Mouse (Mus musculus) thymus, postnatal 0 days (tissue): ENCODE data around the gene Eed. TPM values are rescaled to one million over a fixed set of nuclear protein-coding genes. Genes with fewer than 3 reads are reported as not detected.
"Not testable (repeated sequence)": the region's sequence is repeated elsewhere in the genome, so short reads cannot be mapped to it uniquely, and the experiment has no call there.

Experiments
- DNase-seq: peaks from one replicate; pipeline ENCODE4 v3.0.0-alpha.2; 2015; ENCODE audit warnings: low spot score
- polyA plus RNA-seq: library from polyadenylated mRNA; unstranded; fragments of >200 nt; fragmentation: Nextera tagmentation; extraction: Ambion mirVana; gene quantifications from 2 replicates; pipeline ENCODE4 v1.2.1, GENCODE M21; 2015

The Eed gene
- polyA plus RNA-seq, result 70.3 and 75.3 TPM in 2 replicates

- peak; percentile 96 for DNase-seq
Observed at GRCm38 (mm10) chr7:89980485-89981422, at the start of gene Eed. Eed (minus strand) TSS chr7:89980983.

DNA sequence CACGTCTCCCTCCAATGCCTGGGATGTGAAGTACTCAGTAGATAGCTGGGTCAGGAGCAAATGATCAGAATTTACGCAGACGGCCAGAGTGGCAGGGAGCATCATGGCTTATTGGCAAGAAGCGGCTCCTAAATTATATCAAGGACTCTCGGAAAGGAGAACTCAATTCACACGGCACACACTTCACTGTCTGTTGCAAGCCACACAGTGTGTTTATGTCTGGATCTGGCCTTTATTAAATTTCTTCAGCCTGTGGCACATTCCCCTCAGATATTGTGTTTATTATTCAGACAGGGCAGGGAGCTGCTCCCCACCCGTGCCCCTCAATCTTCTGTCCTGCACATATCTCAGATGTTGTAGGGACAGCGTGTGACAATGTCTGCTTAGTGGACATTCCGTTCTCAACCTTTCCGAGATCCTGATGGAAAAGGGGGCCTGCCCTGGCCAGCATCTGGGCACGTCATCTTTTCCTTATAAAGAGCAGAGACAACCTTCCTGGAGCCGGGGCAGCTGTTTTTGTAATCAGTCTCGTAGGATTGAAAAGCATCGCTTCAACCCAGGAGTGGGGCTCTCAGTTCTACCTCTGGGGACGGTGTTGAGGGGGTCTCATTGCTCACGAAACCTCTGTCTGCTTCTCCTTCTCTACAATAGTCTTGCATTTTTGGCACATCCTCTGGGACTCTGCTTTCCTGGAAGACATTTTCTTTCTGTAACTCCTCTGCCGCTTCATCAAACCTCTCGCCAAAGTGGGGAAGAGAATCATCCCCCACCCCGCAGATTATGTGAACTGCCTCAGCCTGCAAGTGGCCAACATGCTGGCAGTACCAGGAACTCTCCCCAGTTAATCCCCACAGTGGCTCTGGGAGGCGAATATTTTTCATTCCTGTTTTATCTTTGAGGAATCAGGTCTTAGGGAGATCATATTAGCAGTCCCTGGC lies 49.0 kb upstream of the Eed start:
- no peak for DNase-seq

DNA sequence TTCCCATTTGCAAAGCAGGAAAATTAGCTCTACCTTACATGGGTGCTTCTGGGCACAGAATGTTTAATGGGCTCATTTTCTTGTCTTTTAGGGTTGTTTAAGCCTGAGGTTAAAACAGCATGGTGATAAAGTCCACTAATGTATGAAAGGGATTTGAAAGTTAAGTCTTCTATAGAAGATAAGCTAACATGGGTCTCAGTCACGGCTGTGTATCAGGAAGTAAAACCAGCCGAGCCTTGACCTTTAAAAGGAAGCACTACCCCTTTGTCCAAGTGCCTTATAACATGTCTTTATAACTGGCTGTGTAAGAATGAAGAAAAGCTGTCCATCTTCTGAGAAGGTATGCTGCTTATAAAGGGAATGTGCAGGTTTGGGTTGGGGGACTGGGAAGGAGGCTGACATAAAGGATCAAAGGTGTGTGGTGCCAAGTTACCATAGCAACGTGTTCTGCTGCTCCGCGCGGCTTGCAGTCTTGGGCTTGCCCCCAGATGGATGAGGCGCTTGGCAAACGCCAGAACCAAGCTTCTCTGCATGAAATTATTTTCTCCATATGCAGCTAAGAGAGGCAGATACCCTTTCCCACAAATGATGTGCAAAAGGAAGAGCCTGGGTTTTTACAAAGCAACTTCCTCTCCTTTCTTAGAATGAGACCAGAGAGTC lies 48.2 kb upstream of the Eed start:
- DNase-seq, result peak; percentile 22

DNA sequence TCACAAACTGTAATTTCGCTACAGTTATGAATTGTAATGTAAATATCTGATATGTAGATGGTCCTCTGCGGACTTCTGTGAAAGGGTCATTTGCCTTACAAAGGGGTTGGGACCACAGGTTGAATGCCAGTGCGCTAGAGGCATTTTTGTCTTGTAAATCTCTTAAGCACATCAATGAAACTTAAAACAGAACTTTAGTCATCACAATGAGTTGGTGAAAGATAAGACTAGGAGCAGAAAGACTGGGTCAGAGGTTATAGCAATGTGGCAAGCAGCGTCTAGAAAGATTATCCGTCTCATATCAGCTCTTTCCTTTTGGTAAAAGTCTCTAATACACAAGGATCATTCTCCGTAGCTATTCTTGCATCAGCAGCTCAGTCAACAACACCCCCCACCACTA lies 44.2 kb upstream of the Eed start:
- DNase-seq, result no peak

- DNase-seq, result peak; percentile 55
Observed at GRCm38 (mm10) chr7:90022974-90023707, 42.4 kb upstream of the Eed start.

GRCm38 (mm10) chr7:90020331-90020730 lies 39.5 kb upstream of the Eed start:
- DNase-seq, result no peak

GRCm38 (mm10) chr7:90019570-90019969 lies 38.8 kb upstream of the Eed start:
- DNase-seq, result no peak

GRCm38 (mm10) chr7:90016930-90017588 lies 36.3 kb upstream of the Eed start:
- DNase-seq, result no peak

DNA sequence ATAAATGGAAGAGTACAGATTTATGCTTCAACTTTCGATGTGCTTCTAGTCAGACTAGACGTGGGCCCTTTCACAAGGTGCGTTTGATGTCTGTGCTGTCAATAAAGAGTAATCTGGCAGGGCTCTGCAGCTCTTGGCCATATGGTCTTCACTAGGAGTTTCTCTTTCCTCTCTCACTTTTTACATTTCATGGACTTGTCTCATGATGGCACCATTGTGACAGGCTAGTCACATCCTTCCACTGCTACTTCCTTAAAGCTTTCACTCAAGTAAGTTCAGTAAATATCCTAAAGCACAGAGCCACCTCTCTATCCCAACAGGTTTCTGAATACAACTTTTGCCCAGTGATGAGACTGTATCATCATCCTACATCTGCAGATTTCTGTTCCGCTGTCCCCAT lies 35.7 kb upstream of the Eed start:
- DNase-seq, result peak; percentile 26

DNA sequence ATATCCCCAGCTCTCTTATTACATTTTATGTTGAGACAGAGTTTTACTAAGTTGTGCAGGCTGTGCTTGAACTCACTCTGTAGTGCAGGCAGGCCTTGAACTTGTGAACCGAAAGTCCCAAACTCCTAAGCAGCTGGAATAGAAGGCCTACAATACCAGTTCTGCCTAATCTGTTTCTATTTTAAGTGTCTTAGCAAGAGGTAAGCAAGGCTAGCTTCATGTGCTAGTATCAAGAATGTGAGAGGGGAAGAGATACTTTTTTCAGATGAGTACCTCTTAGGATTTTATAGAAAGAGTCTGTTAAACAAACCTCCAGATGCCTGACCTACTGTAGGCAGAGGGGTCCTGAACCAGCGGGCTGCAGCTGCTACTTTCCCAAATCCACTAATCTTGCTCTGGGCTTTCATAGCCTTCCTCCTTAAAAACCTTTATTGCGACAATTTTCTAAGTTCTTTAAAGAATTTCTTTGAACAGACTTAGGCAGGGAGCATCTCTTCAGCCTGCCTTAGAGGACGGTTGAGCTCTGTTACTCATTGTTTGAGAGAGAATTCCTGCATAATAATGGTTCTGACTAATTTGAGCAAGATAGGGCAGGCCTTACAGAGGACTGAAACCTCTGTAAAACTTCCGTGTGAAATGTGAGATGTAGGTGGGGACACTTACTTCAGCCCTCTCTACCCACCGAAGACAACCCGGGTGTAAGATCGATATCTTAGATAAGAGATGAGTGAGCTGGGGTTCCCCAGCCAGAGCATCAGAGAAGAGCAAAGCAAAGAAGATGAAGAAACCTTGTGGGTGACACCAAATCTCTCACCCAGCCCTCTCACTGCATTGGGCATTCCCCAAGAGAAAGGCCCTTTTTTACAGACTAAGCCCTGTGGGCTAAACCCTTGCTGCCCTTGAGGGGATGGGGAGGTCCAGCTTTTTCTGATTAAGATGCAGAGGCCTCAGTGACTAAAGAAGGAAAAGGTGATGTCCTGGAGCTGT lies 26.2 kb upstream of the Eed start:
- DNase-seq, result no peak

GRCm38 (mm10) chr7:90004781-90005180 lies 24.0 kb upstream of the Eed start:
- no peak for DNase-seq

DNA sequence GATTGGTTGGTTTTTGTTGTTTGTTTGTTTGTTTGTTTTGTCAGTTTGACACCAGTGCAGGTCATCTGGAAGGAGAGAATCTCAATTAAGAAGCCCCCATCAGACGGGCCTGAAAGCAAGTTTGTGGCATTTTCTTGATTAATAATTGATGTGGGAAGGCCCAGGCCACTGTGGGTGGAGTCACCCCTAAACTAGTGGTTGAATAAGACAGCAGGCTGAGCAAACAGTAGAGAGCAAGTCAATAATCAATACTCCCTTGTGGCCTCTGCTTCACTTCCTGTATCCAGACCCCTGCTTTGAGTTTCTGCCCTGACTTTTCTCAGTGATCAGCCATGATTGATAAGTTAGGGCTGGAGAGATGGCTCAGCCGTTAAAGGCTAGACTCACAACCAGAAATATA lies 21.6 kb upstream of the Eed start:
- no peak for DNase-seq

DNA sequence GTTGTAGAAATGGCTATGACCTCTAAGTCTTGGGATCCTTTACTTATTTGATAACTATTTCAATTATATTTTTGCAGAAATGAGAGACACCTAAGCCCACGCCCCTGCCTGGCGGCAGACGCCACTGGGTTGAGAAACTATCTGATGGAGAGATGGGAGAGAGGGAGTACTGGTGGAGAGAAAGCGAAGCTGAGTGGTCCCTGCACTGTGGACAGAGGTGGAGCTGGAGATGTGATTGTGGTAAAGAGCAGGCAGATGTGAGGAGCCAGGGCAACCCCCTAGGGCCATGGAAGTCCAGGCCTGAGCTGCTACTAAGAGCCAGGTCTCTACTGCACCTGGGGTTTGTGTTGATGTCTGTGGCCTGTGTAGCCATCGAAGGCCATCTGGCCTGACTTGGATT lies 18.7 kb upstream of the Eed start:
- DNase-seq, result no peak

- no peak for DNase-seq
Observed at GRCm38 (mm10) chr7:89998624-89999006, 17.8 kb upstream of the Eed start.

GRCm38 (mm10) chr7:89998006-89998623 lies 17.3 kb upstream of the Eed start:
- DNase-seq, result peak; percentile 71

GRCm38 (mm10) chr7:89997526-89997925 lies 16.7 kb upstream of the Eed start:
- DNase-seq, result not testable (repeated sequence)

GRCm38 (mm10) chr7:89993091-89993490 lies 12.3 kb upstream of the Eed start:
- no peak for DNase-seq

GRCm38 (mm10) chr7:89984421-89984820 lies 3.6 kb upstream of the Eed start:
- DNase-seq, result no peak
